Mouse (Mus musculus): ENCODE measurements around the gene Slc39a11.
A peak's percentile ranks its signal among the peaks of the same experiment; 100 is the strongest.

GRCm38 (mm10) chr11:113617132-113617911, 32.6 kb downstream of the Slc39a11 start:
- TF ChIP-seq MXI1 (IDR thresholded peaks at IDR 0.05; ENCODE audit: low read depth, low read length) (no peak), MAFK (IDR thresholded peaks at IDR 0.05; ENCODE audit: insufficient replicate concordance, low read length) (no peak), MEF2A (IDR thresholded peaks at IDR 0.05; ENCODE audit: borderline replicate concordance, low read depth, low read length) (no peak), CTCF (conservative IDR thresholded peaks at IDR 0.05 in 1 of 2, IDR thresholded peaks at IDR 0.05 in 1 of 2; ENCODE audit: low read depth in 2 of 2, low read length in 2 of 2) (peak; percentile 66 to 89), TCF12 (IDR thresholded peaks at IDR 0.05; ENCODE audit: low read depth, low read length) (no peak), POLR2A (IDR thresholded peaks at IDR 0.05; ENCODE audit: low read depth, low read length) (no peak), CHD1 (IDR thresholded peaks at IDR 0.05; ENCODE audit: low read depth, low read length) (no peak), NRF1 (IDR thresholded peaks at IDR 0.05; ENCODE audit: low read depth, low read length) (no peak), USF1 (IDR thresholded peaks at IDR 0.05; ENCODE audit: low read depth, low read length) (no peak), MAX (IDR thresholded peaks at IDR 0.05; ENCODE audit: low read length) (no peak), CHD2 (IDR thresholded peaks at IDR 0.05; ENCODE audit: low read length) (no peak)

Measured in CH12.LX (cell line).